Comparison of ENCODE assay signal across 18 mouse cellular contexts in genomic region chr6:127605067-127606025, GRCm38 (mm10). TPM values are rescaled to one million over a fixed set of nuclear protein-coding genes. Genes with fewer than 3 reads are reported as not detected.
A peak's percentile ranks its signal among the peaks of the same experiment; 100 is the strongest.
DNase-seq lines count a peak whose midpoint lies in the region; ATAC-seq lines count a peak whose summit lies in the region.
"Had no signal": no experiment of that assay in that cellular context is flagged by ENCODE, and none has a peak within 500 bp of the region (broad histone marks: within the 10 kb centered on the region; RNA-seq: fewer than 3 reads in every experiment).

No protein-coding gene starts in this region.

- H3K27ac ChIP-seq in lung, embryonic 15.5 days, result peak overlapping the region; percentile 66
- H3K27ac ChIP-seq in hindbrain, embryonic 16.5 days (ENCODE audit: low read depth, low read length), result 0 out of 2 replicates have a peak overlapping the region, but pooled peaks have one; percentile 3
- H3K27ac ChIP-seq: heart, embryonic 10.5 days; hindbrain, embryonic 15.5 days had no signal

- peak; percentile 50 for ATAC-seq in frontal cortex, adult (ENCODE audit: low TSS enrichment)
- peak; percentile 81 for ATAC-seq in lung, embryonic 15.5 days (ENCODE audit: borderline replicate concordance, extremely low read depth, low FRiP score, low TSS enrichment)
- ATAC-seq in hindbrain, embryonic 16.5 days, result no peak
- ATAC-seq: liver, postnatal 0 days had no signal

- DNase-seq in frontal cortex, postnatal 10 days (ENCODE audit: low spot score in 2 of 2), result no peak
- DNase-seq in lung, postnatal 14 days, result no peak
- DNase-seq in mesoderm, embryonic 11.5 days (ENCODE audit: low read depth, low spot score), result peak; percentile 15
- no peak for DNase-seq in thymus, postnatal 4 days
- no peak for DNase-seq in layer of hippocampus, postnatal 25 days (ENCODE audit: extremely low spot score in 1 of 2, low spot score in 1 of 2)
- DNase-seq: adrenal gland, postnatal 25 days; B cell, adult 2 months; cerebellum, postnatal 25 days; gastrocnemius, postnatal 14 days; liver, postnatal 0 days; midbrain, embryonic 14.5 days; right cerebral cortex, postnatal 4 days; thymus, postnatal 14 days had no signal

- H3K36me3 ChIP-seq in lung, embryonic 15.5 days, result no peaks in the 10 kb centered on the region
- no peaks in the 10 kb centered on the region for H3K36me3 ChIP-seq in hindbrain, embryonic 16.5 days (ENCODE audit: control insufficient read depth, insufficient read depth, low read length)
- H3K36me3 ChIP-seq: hindbrain, embryonic 15.5 days had no signal

- 51% methylated on average over 15 of the region's 15 CpGs for WGBS in lung, embryonic 15.5 days
- 59% methylated on average over 15 of the region's 15 CpGs for WGBS in hindbrain, embryonic 16.5 days

- no peaks in the 10 kb centered on the region for H3K9me3 ChIP-seq in lung, embryonic 15.5 days
- peaks cover 4% of the 10 kb centered on the region; the same call in 1 of the 2 replicates for H3K9me3 ChIP-seq in hindbrain, embryonic 16.5 days (ENCODE audit: control insufficient read depth, low read length)
- H3K9me3 ChIP-seq: hindbrain, embryonic 15.5 days had no signal

- H3K4me2 ChIP-seq in lung, embryonic 15.5 days, result no peak overlapping the region
- no peak overlapping the region for H3K4me2 ChIP-seq in hindbrain, embryonic 16.5 days (ENCODE audit: low read length)
- H3K4me2 ChIP-seq: hindbrain, embryonic 15.5 days had no signal

- H3K4me3 ChIP-seq in lung, embryonic 15.5 days, result no peak overlapping the region
- no peak overlapping the region for H3K4me3 ChIP-seq in hindbrain, embryonic 16.5 days (ENCODE audit: low read length)
- H3K4me3 ChIP-seq: heart, embryonic 10.5 days; hindbrain, embryonic 15.5 days had no signal

- H3K27me3 ChIP-seq in lung, embryonic 15.5 days, result no peaks in the 10 kb centered on the region
- no peaks in the 10 kb centered on the region for H3K27me3 ChIP-seq in hindbrain, embryonic 16.5 days (replicated peaks; ENCODE audit: control insufficient read depth, insufficient read depth, low read length)
- H3K27me3 ChIP-seq: hindbrain, embryonic 15.5 days had no signal

- H3K9ac ChIP-seq in lung, embryonic 15.5 days, result no peak overlapping the region
- H3K9ac ChIP-seq in hindbrain, embryonic 16.5 days (ENCODE audit: low read depth, low read length), result no peak overlapping the region
- H3K9ac ChIP-seq: hindbrain, embryonic 15.5 days; liver, postnatal 0 days had no signal

- 0 out of 2 replicates have a peak, but pooled peaks cover 8% of the 10 kb centered on the region for H3K4me1 ChIP-seq in lung, embryonic 15.5 days
- peaks cover 3% of the 10 kb centered on the region; the same call in 1 of the 2 replicates for H3K4me1 ChIP-seq in hindbrain, embryonic 16.5 days (ENCODE audit: control insufficient read depth, insufficient read depth, low read depth, low read length)
- H3K4me1 ChIP-seq: heart, embryonic 10.5 days had no signal

RNA-seq across cellular contexts. Expression of gene Cracr2a, which starts 44.2 kb away (rescaled TPM):
- polyA plus RNA-seq in lung, embryonic 15.5 days (2015; fragmentation: Nextera tagmentation; extraction: Ambion mirVana), result 4.5 and 5.0 TPM in 2 replicates
- polyA plus RNA-seq in hindbrain, embryonic 16.5 days (2015; fragmentation: Nextera tagmentation; extraction: Ambion mirVana), result 0.57 and 1.2 TPM in 2 replicates
- 1 to 10 TPM; 1.9 to 2.5 TPM for total RNA-seq in layer of hippocampus, postnatal 25 days (2021)
